Mouse (Mus musculus): ENCODE measurements around the gene Ggt6. TPM values are rescaled to one million over a fixed set of nuclear protein-coding genes. Genes with fewer than 3 reads are reported as not detected.

The Ggt6 gene
- polyA plus RNA-seq, 1 experiment from 2014 or later: not detected

DNA sequence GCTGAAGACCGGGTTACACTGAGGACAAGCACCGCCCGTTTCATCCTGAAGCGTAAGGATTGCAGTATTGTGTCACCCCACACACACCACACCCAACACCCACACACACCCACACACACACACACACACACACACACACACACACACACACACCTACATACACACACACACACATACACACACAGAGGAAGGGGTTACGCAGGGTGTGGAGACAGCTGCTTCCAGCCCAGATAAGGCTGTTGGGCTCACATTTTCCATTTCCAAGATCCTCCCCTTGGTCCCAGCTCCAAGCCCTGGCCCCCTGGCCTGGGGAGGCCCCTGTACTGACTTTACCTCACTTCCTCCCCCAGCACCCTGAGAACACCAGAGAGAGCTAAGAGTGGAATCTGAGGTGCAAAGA lies 18.7 kb upstream of the Ggt6 start:
- DNase-seq (ENCODE audit: low spot score) (no peak), ATAC-seq (no peak)
- Histone ChIP-seq H3K4me1 (ENCODE audit: control insufficient read depth, insufficient read depth, low read length) (0 out of 2 replicates have a peak, but pooled peaks cover 2% of the 10 kb centered on the region), H3K4me2 (ENCODE audit: low read length) (no peak overlapping the region), H3K9me3 (replicated peaks; ENCODE audit: control insufficient read depth, low read length) (no peaks in the 10 kb centered on the region), H3K9ac (ENCODE audit: low read length) (no peak overlapping the region), H3K27ac (ENCODE audit: low read depth, low read length) (no peak overlapping the region), H3K4me3 (ENCODE audit: low read depth, low read length) (no peak overlapping the region), H3K36me3 (ENCODE audit: control insufficient read depth, insufficient read depth, low read length) (no peaks in the 10 kb centered on the region), H3K27me3 (replicated peaks; ENCODE audit: control insufficient read depth, insufficient read depth, low read length) (no peaks in the 10 kb centered on the region)
- 90% methylated on average over 5 of the region's 5 CpGs for WGBS

DNA sequence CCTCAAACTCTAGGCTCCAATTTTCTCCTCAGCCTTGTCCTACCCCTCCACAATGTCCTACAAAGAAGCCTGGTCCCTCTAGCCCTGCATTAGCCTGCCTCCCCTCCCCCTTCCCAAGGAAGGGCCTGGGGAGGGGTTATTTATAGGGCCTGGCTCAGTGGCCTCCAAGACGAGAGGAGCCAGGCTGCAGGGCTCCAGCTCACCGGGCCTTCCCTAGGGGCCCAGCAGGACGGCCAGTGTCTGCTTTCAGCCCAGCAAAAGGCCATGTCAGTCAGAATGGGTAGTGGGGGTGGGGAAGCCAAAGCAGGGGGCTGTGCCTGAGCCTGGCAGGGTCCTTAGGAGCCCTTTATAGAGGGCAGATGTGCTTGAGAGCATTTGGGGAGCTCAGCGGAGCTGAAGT lies 17.9 kb upstream of the Ggt6 start:
- DNase-seq (ENCODE audit: low spot score) (no peak), ATAC-seq (no peak)
- H3K27me3 ChIP-seq (replicated peaks; ENCODE audit: control insufficient read depth, insufficient read depth, low read length): no peaks in the 10 kb centered on the region
- H3K4me1 ChIP-seq (ENCODE audit: control insufficient read depth, insufficient read depth, low read length): no peaks in the 10 kb centered on the region
- no peak overlapping the region for H3K4me2 ChIP-seq (ENCODE audit: low read length)
- no peak overlapping the region for H3K27ac ChIP-seq (ENCODE audit: low read depth, low read length)
- no peaks in the 10 kb centered on the region for H3K36me3 ChIP-seq (ENCODE audit: control insufficient read depth, insufficient read depth, low read length)
- no peak overlapping the region for H3K9ac ChIP-seq (ENCODE audit: low read length)
- WGBS: 14% methylated on average over 4 of the region's 4 CpGs
- no peak overlapping the region for H3K4me3 ChIP-seq (ENCODE audit: low read depth, low read length)
- H3K9me3 ChIP-seq (replicated peaks; ENCODE audit: control insufficient read depth, low read length): no peaks in the 10 kb centered on the region

DNA sequence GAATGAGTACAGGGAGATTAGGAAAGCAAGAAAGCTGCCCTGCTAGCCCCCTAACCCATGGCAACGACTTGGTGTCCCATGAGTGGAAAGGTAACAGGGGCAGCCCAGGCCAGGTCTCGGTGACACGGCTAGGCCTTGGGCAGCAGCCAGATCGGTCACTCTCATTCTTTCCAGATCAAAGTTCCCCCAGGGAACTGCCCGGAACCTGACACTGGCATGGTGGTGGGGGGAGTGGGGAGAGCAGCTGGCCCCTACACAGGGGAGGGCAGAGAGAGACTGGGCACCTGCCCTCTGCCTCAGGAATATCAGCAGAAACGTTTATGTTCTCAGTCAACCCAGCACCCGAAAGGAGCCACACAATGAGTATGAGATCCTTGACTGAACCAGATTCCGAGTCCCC lies 17.1 kb upstream of the Ggt6 start:
- Histone ChIP-seq H3K4me2 (ENCODE audit: low read length) (no peak overlapping the region), H3K9me3 (replicated peaks; ENCODE audit: control insufficient read depth, low read length) (no peaks in the 10 kb centered on the region), H3K4me1 (ENCODE audit: control insufficient read depth, insufficient read depth, low read length) (no peaks in the 10 kb centered on the region), H3K27me3 (replicated peaks; ENCODE audit: control insufficient read depth, insufficient read depth, low read length) (no peaks in the 10 kb centered on the region), H3K4me3 (ENCODE audit: low read depth, low read length) (no peak overlapping the region), H3K9ac (ENCODE audit: low read length) (no peak overlapping the region), H3K36me3 (ENCODE audit: control insufficient read depth, insufficient read depth, low read length) (no peaks in the 10 kb centered on the region), H3K27ac (ENCODE audit: low read depth, low read length) (no peak overlapping the region)
- 44% methylated on average over 8 of the region's 8 CpGs for WGBS
- no peak for DNase-seq (ENCODE audit: low spot score)
- no peak for ATAC-seq

DNA sequence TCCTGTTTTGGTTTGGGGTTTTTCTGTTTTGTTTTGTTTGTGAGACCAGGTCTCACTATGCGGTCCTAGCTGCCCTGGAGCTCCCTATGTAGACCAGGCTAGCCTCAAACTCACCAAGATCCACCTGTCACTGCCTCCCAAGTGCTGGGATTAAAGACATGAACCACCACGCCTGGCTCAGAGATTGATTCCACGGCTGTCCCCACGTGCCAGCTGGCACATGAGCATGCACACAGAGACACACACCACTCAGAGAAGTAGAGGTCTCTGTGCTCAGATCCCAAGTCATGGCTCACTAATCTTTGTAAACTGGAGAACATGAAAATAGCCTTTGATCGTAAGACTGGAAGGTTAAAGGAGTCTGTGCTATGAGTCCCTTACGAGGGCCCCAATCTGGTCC lies 16.3 kb upstream of the Ggt6 start:
- no peak for ATAC-seq
- DNase-seq (ENCODE audit: low spot score): no peak
- no peaks in the 10 kb centered on the region for H3K36me3 ChIP-seq (ENCODE audit: control insufficient read depth, insufficient read depth, low read length)
- H3K27me3 ChIP-seq (replicated peaks; ENCODE audit: control insufficient read depth, insufficient read depth, low read length): no peaks in the 10 kb centered on the region
- H3K4me1 ChIP-seq (ENCODE audit: control insufficient read depth, insufficient read depth, low read length): no peaks in the 10 kb centered on the region
- no peak overlapping the region for H3K4me3 ChIP-seq (ENCODE audit: low read depth, low read length)
- no peaks in the 10 kb centered on the region for H3K9me3 ChIP-seq (replicated peaks; ENCODE audit: control insufficient read depth, low read length)
- H3K27ac ChIP-seq (ENCODE audit: low read depth, low read length): no peak overlapping the region
- no peak overlapping the region for H3K9ac ChIP-seq (ENCODE audit: low read length)
- WGBS: 89% methylated on average over 6 of the region's 6 CpGs
- no peak overlapping the region for H3K4me2 ChIP-seq (ENCODE audit: low read length)

DNA sequence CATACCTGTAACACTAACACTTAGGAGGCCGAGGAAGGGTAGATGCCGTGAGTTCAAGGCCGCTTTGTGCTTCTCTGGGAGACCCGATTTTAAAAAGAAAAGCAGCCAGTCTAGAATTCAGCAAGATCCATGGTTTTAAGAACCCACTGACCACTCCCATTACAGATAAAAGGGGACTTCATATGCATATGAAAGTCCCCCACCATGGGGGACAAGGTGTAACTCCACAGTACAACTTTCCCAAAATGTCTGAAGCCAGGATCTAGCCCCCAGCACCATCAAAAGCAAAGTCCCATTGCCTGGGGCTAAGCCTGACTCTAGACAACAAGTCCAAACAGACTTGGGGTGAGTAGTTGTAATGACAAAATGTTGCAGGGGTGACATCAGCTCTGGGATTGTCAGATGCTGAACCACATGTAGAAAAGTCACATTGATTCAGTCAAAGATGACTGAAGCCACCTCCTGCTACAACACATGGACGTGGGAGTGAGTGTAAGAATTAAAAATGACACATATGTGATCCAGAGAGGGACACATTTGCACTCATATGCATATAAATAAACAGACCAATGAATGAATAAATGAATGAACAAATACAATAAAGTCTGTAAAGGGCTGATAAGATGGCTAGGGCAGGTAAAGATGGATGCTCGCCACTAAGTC lies 14.7 kb upstream of the Ggt6 start:
- Histone ChIP-seq H3K9ac (ENCODE audit: low read length) (no peak overlapping the region), H3K4me2 (ENCODE audit: low read length) (no peak overlapping the region), H3K4me3 (ENCODE audit: low read depth, low read length) (no peak overlapping the region), H3K27me3 (replicated peaks; ENCODE audit: control insufficient read depth, insufficient read depth, low read length) (no peaks in the 10 kb centered on the region), H3K4me1 (ENCODE audit: control insufficient read depth, insufficient read depth, low read length) (no peaks in the 10 kb centered on the region), H3K36me3 (ENCODE audit: control insufficient read depth, insufficient read depth, low read length) (no peaks in the 10 kb centered on the region), H3K9me3 (replicated peaks; ENCODE audit: control insufficient read depth, low read length) (no peaks in the 10 kb centered on the region), H3K27ac (ENCODE audit: low read depth, low read length) (no peak overlapping the region)
- DNase-seq (ENCODE audit: low spot score) (no peak), ATAC-seq (no peak)
- WGBS: 81% methylated on average over 6 of the region's 6 CpGs

DNA sequence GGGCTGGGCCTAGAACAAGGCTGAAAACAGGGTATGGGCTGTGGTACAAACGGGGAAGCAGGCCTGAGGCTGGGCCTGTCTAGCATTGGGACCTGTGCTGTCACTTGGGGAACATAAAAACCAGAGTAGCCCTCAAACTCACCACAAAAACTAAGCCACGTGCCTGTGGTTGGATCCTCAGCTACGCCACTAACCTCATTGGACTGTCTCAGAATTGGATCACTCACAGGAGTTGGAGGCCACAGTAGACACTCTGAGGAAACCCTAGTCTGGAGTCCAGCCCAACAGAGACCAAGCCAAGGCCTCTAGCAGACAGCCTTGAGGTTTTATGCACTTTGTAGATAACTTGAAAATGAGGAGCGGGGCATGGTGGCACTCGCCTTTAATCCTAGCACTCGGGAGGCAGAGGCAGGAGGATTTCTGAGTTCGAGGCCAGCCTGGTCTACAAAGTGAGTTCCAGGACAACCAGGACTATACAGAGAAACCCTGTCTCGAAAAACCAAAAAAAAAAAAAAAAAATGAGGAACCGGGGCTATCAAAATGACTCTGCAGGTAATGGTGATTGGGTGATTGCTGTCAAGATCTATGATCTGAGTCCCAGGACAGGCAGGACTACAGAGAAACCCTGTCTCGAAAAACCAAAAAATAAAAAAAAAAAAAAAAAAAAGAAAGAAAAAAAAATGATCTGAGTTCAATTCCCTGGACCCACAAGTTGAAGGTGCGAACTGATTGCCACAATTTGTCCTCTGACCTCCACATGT lies 13.6 kb upstream of the Ggt6 start:
- H3K27ac ChIP-seq (ENCODE audit: low read depth, low read length): no peak overlapping the region
- H3K9ac ChIP-seq (ENCODE audit: low read length): no peak overlapping the region
- H3K36me3 ChIP-seq (ENCODE audit: control insufficient read depth, insufficient read depth, low read length): no peaks in the 10 kb centered on the region
- H3K9me3 ChIP-seq (replicated peaks; ENCODE audit: control insufficient read depth, low read length): no peaks in the 10 kb centered on the region
- no peaks in the 10 kb centered on the region for H3K27me3 ChIP-seq (replicated peaks; ENCODE audit: control insufficient read depth, insufficient read depth, low read length)
- ATAC-seq: no peak
- WGBS: 84% methylated on average over 11 of the region's 11 CpGs
- no peak overlapping the region for H3K4me3 ChIP-seq (ENCODE audit: low read depth, low read length)
- H3K4me1 ChIP-seq (ENCODE audit: control insufficient read depth, insufficient read depth, low read length): no peaks in the 10 kb centered on the region
- no peak for DNase-seq (ENCODE audit: low spot score)
- no peak overlapping the region for H3K4me2 ChIP-seq (ENCODE audit: low read length)

DNA sequence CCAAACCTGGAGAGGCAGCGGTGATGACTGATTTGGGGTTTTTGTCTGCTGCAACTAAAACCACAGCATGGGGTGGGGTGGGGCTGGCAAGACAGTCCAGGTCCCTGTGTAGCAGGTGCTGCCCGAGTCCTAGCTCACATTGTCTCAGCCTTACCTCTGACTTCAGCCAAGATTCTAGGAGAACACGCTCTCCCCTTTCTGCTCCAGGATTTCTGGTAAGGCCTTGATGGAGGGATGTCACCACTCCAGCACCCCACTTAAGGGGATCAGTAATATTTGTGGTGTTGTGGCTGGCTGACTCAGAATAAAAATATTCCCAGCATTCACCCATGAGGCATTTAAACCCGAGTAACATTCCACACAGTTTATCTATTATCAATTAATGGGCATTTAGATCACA lies 11.6 kb upstream of the Ggt6 start:
- Histone ChIP-seq H3K4me2 (ENCODE audit: low read length) (no peak overlapping the region), H3K4me3 (ENCODE audit: low read depth, low read length) (no peak overlapping the region), H3K9me3 (replicated peaks; ENCODE audit: control insufficient read depth, low read length) (no peaks in the 10 kb centered on the region), H3K36me3 (ENCODE audit: control insufficient read depth, insufficient read depth, low read length) (no peaks in the 10 kb centered on the region), H3K27ac (ENCODE audit: low read depth, low read length) (no peak overlapping the region), H3K27me3 (replicated peaks; ENCODE audit: control insufficient read depth, insufficient read depth, low read length) (no peaks in the 10 kb centered on the region), H3K4me1 (ENCODE audit: control insufficient read depth, insufficient read depth, low read length) (no peaks in the 10 kb centered on the region), H3K9ac (ENCODE audit: low read length) (no peak overlapping the region)
- WGBS: 83% methylated on average over 4 of the region's 4 CpGs
- ATAC-seq (no peak), DNase-seq (ENCODE audit: low spot score) (no peak)

DNA sequence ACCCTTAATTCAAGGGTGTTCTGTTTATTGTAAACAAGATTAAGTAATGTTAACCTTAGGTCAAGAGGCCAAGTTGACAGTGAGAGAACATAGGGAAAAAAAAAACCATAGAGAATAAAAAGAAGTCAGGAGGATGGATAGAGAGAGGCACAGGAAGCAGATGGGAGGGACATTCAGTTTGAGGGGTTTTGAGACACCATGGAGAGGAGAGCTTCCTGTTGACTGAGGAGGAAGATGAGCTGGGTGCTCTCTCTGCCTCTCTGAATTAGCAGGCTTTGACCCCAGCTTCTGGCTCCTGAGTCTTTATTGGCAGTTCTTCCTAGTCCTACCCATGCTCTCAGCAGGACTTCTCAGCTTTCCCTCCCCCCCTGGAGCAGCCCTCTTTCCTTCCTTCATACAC lies 10.1 kb upstream of the Ggt6 start:
- Histone ChIP-seq H3K9me3 (replicated peaks; ENCODE audit: control insufficient read depth, low read length) (no peaks in the 10 kb centered on the region), H3K4me2 (ENCODE audit: low read length) (no peak overlapping the region), H3K4me3 (ENCODE audit: low read depth, low read length) (no peak overlapping the region), H3K27ac (ENCODE audit: low read depth, low read length) (no peak overlapping the region), H3K4me1 (ENCODE audit: control insufficient read depth, insufficient read depth, low read length) (no peaks in the 10 kb centered on the region), H3K27me3 (replicated peaks; ENCODE audit: control insufficient read depth, insufficient read depth, low read length) (no peaks in the 10 kb centered on the region), H3K9ac (ENCODE audit: low read length) (no peak overlapping the region), H3K36me3 (ENCODE audit: control insufficient read depth, insufficient read depth, low read length) (no peaks in the 10 kb centered on the region)
- no peak for DNase-seq (ENCODE audit: low spot score)
- no peak for ATAC-seq

DNA sequence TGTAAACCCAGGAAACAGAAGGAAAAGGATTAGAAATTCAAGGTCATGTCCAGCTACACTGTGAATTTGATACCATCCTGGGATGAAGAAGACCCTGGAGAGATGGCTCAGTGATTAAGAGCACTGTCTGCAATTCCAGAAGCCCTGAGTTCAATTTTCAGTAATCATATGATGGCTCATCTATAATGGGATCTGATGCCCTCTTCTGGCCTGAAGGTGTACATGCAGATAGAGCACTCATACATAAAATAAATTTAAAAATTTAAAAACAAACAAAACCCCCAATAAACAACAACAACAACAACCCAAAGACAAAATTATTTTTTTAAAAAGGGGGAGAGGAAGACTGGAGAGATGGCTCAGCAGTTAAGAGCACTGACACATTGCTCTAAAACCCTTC lies 8.4 kb upstream of the Ggt6 start:
- Histone ChIP-seq H3K9ac (ENCODE audit: low read length) (no peak overlapping the region), H3K27ac (ENCODE audit: low read depth, low read length) (no peak overlapping the region), H3K4me2 (ENCODE audit: low read length) (no peak overlapping the region), H3K4me3 (ENCODE audit: low read depth, low read length) (no peak overlapping the region), H3K4me1 (ENCODE audit: control insufficient read depth, insufficient read depth, low read length) (no peaks in the 10 kb centered on the region), H3K27me3 (replicated peaks; ENCODE audit: control insufficient read depth, insufficient read depth, low read length) (no peaks in the 10 kb centered on the region), H3K9me3 (replicated peaks; ENCODE audit: control insufficient read depth, low read length) (no peaks in the 10 kb centered on the region), H3K36me3 (ENCODE audit: control insufficient read depth, insufficient read depth, low read length) (no peaks in the 10 kb centered on the region)
- DNase-seq (ENCODE audit: low spot score) (no peak), ATAC-seq (no peak)
